Mouse (Mus musculus) midbrain, embryonic 10.5 days (tissue): ENCODE results near the gene Gtf3a. TPM values are rescaled to one million over a fixed set of nuclear protein-coding genes. Genes with fewer than 3 reads are reported as not detected.
A peak's percentile ranks its signal among the peaks of the same experiment; 100 is the strongest.

Experiments
- DNase-seq: peaks from one replicate; pipeline ENCODE4 v3.0.0-alpha.2; 2017; ENCODE audit warnings: low spot score
- H3K27ac ChIP-seq: fragments of 300-500 bp; sonication (generic); replicated peaks from 2 replicates; pipeline ENCODE4 v1.5.1; 2016; ENCODE audit warnings: mild to moderate bottlenecking
- H3K27me3 ChIP-seq: fragments of 300-500 bp; sonication (generic); 2 replicates; pipeline ENCODE4 v1.6.1; 2016; ENCODE audit warnings: low read depth, mild to moderate bottlenecking; ENCODE audit not compliant: poor library complexity, severe bottlenecking
- H3K36me3 ChIP-seq: fragments of 300-500 bp; sonication (generic); 2 replicates; pipeline ENCODE4 v1.6.1; 2016; ENCODE audit warnings: mild to moderate bottlenecking, moderate library complexity
- H3K4me1 ChIP-seq: fragments of 300-500 bp; sonication (generic); 2 replicates; pipeline ENCODE4 v1.6.1; 2016
- H3K4me3 ChIP-seq: fragments of 300-500 bp; sonication (generic); 2 replicates; pipeline ENCODE4 v1.5.1; 2016; ENCODE audit warnings: mild to moderate bottlenecking, moderate library complexity
- H3K9me3 ChIP-seq: fragments of 300-500 bp; sonication (generic); replicated peaks from 2 replicates; pipeline ENCODE4 v1.6.1; 2016; ENCODE audit warnings: mild to moderate bottlenecking
- WGBS: fragments of 180-500 bp; shearing (Covaris S2); methylation state at CpG from one replicate; pipeline ENCODE4 v1.1.7; 2016; 5-methylcytosine and 5-hydroxymethylcytosine counted together
- polyA plus RNA-seq: library from polyadenylated mRNA; unstranded; fragments of >200 nt; fragmentation: Nextera tagmentation; extraction: Ambion mirVana; gene quantifications from 2 replicates; pipeline ENCODE4 v1.2.1, GENCODE M21; 2016

The Gtf3a gene
- polyA plus RNA-seq, 1 experiment from 2014 or later: 121 TPM

DNA sequence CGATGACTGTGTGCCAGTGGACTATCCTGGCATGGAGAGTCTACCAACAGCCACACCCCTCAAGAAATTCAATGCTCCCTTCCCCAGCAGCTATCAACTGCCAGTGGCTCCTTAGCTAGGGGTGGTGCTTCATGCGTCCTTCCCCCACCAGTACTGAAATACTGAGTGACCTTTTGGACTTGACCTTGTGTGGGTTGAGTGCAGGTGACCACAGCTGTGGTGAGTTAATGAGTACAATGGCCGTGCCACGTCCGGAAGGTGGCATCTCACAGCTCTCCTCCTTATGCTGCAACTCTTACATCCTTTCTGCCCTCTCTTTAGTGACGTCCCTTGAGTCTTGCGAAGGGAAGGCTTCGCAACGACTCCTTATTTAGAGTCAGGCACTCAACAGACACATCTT is 24.9 kb downstream of the Gtf3a start:
- DNase-seq: no peak
- peaks cover 14% of the 10 kb centered on the region for H3K4me1 ChIP-seq

GRCm38 (mm10) chr5:146973858-146974780 is 25.7 kb downstream of the Gtf3a start:
- Histone ChIP-seq H3K9me3 (no peaks in the 10 kb centered on the region), H3K27ac (no peak overlapping the region), H3K4me3 (no peak overlapping the region), H3K36me3 (no peaks in the 10 kb centered on the region), H3K4me1 (peaks cover 6% of the 10 kb centered on the region), H3K27me3 (no peaks in the 10 kb centered on the region)
- no peak for DNase-seq
- 86% methylated on average over 25 of the region's 25 CpGs for WGBS

More for the DNA sequence above, 24.9 kb downstream of the Gtf3a start:
- Histone ChIP-seq H3K9me3 (no peaks in the 10 kb centered on the region), H3K36me3 (no peaks in the 10 kb centered on the region), H3K4me3 (no peak overlapping the region), H3K27me3 (no peaks in the 10 kb centered on the region), H3K27ac (no peak overlapping the region)
- WGBS: 92% methylated on average over 9 of the region's 9 CpGs

- no peak overlapping the region for H3K27ac ChIP-seq
- H3K4me3 ChIP-seq: no peak overlapping the region
- no peaks in the 10 kb centered on the region for H3K9me3 ChIP-seq
- no peaks in the 10 kb centered on the region for H3K27me3 ChIP-seq
- WGBS: 84% methylated on average over 13 of the region's 13 CpGs
- H3K36me3 ChIP-seq: no peaks in the 10 kb centered on the region
- no peaks in the 10 kb centered on the region; the same call in 1 of the 2 replicates for H3K4me1 ChIP-seq
- no peak for DNase-seq
Measured at GRCm38 (mm10) chr5:146974781-146975123, 26.3 kb downstream of the Gtf3a start.

- H3K4me3 ChIP-seq: no peak overlapping the region
- H3K4me1 ChIP-seq: 0 out of 2 replicates have a peak, but pooled peaks cover 2% of the 10 kb centered on the region
- peaks cover 52% of the 10 kb centered on the region for H3K27me3 ChIP-seq
- no peaks in the 10 kb centered on the region for H3K36me3 ChIP-seq
- no peak overlapping the region for H3K27ac ChIP-seq
- DNase-seq: no peak
- WGBS: 86% methylated on average over 6 of the region's 6 CpGs
- H3K9me3 ChIP-seq: no peaks in the 10 kb centered on the region
Measured at GRCm38 (mm10) chr5:146981376-146981775, 32.9 kb downstream of the Gtf3a start.

DNA sequence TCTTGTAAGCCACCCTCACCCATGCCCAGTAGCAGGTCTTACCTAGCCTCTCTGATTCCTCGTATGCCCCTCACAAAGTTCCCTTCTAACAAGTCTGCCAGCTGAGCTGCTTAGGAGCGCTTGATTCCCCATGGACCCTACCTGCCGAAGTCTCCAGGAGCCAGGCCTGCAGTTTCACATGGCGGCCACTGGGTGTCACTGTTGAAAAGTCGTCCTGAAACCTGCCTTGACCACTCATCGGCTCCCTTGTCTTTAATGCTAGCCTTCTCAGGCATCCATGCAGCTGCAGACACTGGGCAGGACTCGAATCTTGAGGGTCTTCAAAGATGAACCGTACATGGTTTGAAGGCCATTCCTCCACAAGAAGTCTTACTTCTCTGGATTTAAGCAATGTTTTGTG is 34.8 kb downstream of the Gtf3a start:
- Histone ChIP-seq H3K4me1 (0 out of 2 replicates have a peak, but pooled peaks cover 4% of the 10 kb centered on the region), H3K9me3 (no peaks in the 10 kb centered on the region), H3K27ac (no peak overlapping the region), H3K36me3 (no peaks in the 10 kb centered on the region), H3K27me3 (peaks cover 58% of the 10 kb centered on the region), H3K4me3 (no peak overlapping the region)
- 14% methylated on average over 8 of the region's 8 CpGs for WGBS
- DNase-seq: peak; percentile 70

- DNase-seq: no peak
- Histone ChIP-seq H3K27me3 (peaks cover 58% of the 10 kb centered on the region), H3K36me3 (no peaks in the 10 kb centered on the region), H3K27ac (no peak overlapping the region), H3K4me1 (0 out of 2 replicates have a peak, but pooled peaks cover 4% of the 10 kb centered on the region), H3K9me3 (no peaks in the 10 kb centered on the region), H3K4me3 (no peak overlapping the region)
- WGBS: 75% methylated on average over 21 of the region's 21 CpGs
Measured at GRCm38 (mm10) chr5:146985725-146986433, 37.4 kb downstream of the Gtf3a start.

- WGBS: 90% methylated on average over 10 of the region's 10 CpGs
- Histone ChIP-seq H3K9me3 (no peaks in the 10 kb centered on the region), H3K27me3 (peaks cover 42% of the 10 kb centered on the region), H3K27ac (no peak overlapping the region), H3K4me1 (0 out of 2 replicates have a peak, but pooled peaks cover 4% of the 10 kb centered on the region), H3K4me3 (no peak overlapping the region), H3K36me3 (no peaks in the 10 kb centered on the region)
- no peak for DNase-seq
Measured at GRCm38 (mm10) chr5:146987588-146987987, 39.1 kb downstream of the Gtf3a start.

DNA sequence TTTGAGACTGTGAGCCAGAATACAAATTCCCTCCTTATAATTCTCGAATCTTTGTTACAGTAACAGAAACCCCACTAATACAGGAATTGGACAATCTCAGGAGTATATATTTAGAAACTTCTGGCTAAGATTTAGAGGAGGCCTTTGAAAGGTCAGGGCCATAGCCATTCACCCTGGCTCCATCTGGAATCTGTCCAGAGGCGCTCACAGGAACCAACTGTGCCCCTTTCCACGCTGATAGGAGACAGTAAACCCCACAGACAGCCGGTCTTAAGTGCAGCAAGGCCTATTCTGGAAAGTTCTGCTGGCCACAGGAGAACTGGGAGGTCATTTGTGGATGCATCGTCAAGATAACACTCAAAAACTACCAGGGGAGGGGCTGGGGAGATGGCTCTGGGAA is 40.6 kb downstream of the Gtf3a start:
- 86% methylated on average over 5 of the region's 5 CpGs for WGBS
- H3K36me3 ChIP-seq: no peaks in the 10 kb centered on the region
- H3K4me3 ChIP-seq: no peak overlapping the region
- peaks cover 29% of the 10 kb centered on the region for H3K27me3 ChIP-seq
- DNase-seq: no peak
- H3K9me3 ChIP-seq: no peaks in the 10 kb centered on the region
- no peak overlapping the region for H3K27ac ChIP-seq
- H3K4me1 ChIP-seq: 0 out of 2 replicates have a peak, but pooled peaks cover 4% of the 10 kb centered on the region

DNA sequence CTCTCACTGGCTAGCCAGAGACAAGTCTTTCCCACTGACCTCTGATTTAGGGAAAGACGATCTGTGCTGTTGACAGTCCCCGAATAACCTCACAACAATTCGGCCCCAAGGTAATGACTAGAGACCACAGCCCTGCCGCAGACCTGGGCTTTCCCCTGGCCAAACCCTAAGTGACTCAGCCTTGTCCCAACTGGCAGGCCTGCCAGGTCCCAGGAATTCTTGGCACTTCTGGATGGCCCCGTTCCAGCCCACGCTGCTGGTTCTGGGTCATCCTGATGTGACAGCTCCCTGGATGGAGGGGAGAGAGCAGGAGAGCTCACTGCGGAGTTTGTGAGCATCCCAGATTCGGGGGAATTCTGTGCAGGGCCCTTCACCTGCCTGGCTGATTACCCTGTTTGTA is 45.1 kb downstream of the Gtf3a start:
- no peaks in the 10 kb centered on the region for H3K27me3 ChIP-seq
- H3K9me3 ChIP-seq: no peaks in the 10 kb centered on the region
- 81% methylated on average over 8 of the region's 8 CpGs for WGBS
- H3K4me1 ChIP-seq: no peaks in the 10 kb centered on the region
- DNase-seq: no peak
- no peaks in the 10 kb centered on the region for H3K36me3 ChIP-seq
- H3K27ac ChIP-seq: no peak overlapping the region
- no peak overlapping the region for H3K4me3 ChIP-seq

DNA sequence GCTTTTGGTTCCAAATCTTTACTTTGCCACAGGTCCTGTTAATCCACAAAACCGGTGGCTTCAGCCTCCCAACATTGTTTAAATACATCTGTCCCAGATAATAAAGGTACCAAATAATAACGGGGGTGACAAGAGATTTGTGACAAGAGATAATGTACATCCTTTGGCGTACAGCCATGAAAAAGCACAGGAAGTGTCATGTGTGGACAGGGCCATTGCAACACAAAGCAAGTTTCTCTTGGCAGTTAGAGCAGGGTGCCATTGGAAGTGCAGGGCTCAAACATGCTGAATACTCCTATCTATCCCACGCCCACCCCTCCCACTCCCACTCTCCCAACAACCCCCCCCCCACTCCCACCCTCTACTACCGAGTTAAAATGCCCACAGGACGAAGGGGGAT is 46.5 kb downstream of the Gtf3a start:
- no peaks in the 10 kb centered on the region for H3K4me1 ChIP-seq
- H3K27me3 ChIP-seq: no peaks in the 10 kb centered on the region
- no peak for DNase-seq
- H3K9me3 ChIP-seq: 0 out of 2 replicates have a peak, but pooled peaks cover 3% of the 10 kb centered on the region
- H3K36me3 ChIP-seq: no peaks in the 10 kb centered on the region
- H3K4me3 ChIP-seq: no peak overlapping the region
- 78% methylated on average over 6 of the region's 6 CpGs for WGBS
- no peak overlapping the region for H3K27ac ChIP-seq

GRCm38 (mm10) chr5:146996812-146997211 is 48.4 kb downstream of the Gtf3a start:
- no peak for DNase-seq
- Histone ChIP-seq H3K4me1 (no peaks in the 10 kb centered on the region), H3K36me3 (no peaks in the 10 kb centered on the region), H3K4me3 (no peak overlapping the region), H3K27me3 (no peaks in the 10 kb centered on the region), H3K9me3 (0 out of 2 replicates have a peak, but pooled peaks cover 3% of the 10 kb centered on the region), H3K27ac (no peak overlapping the region)
- 87% methylated on average over 7 of the region's 7 CpGs for WGBS

GRCm38 (mm10) chr5:146998802-146999201 is 50.3 kb downstream of the Gtf3a start:
- Histone ChIP-seq H3K27ac (no peak overlapping the region), H3K27me3 (no peaks in the 10 kb centered on the region), H3K4me3 (no peak overlapping the region), H3K9me3 (peaks cover 3% of the 10 kb centered on the region; the same call in 1 of the 2 replicates), H3K4me1 (no peaks in the 10 kb centered on the region), H3K36me3 (no peaks in the 10 kb centered on the region)
- no peak for DNase-seq
- WGBS: 93% methylated on average over 12 of the region's 12 CpGs

DNA sequence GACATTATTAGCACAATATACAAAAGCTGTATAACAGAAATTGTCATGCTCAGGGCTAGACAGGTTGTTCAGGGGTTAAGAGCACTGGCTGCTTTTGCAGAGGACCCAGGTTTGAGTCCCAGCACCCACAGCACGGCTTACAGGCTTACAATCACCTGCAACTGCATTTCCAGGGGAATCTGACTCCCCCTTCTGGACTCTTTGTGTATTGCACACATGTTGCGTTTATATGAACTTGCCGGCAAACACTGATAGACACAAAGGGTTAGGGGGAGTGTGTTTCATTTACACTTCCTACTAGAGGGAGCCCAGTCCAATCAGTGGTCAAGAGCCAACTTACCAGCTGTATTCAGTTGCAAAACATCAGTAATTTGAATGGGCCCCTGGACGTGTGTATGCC is 52.9 kb downstream of the Gtf3a start:
- Histone ChIP-seq H3K36me3 (no peaks in the 10 kb centered on the region), H3K4me1 (no peaks in the 10 kb centered on the region), H3K4me3 (no peak overlapping the region), H3K27ac (no peak overlapping the region), H3K27me3 (no peaks in the 10 kb centered on the region), H3K9me3 (peaks cover 3% of the 10 kb centered on the region; the same call in 1 of the 2 replicates)
- no peak for DNase-seq
- 86% methylated on average over 4 of the region's 4 CpGs for WGBS
